In genomic region chr3:88284815-88285564, GRCm38 (mm10) we compare ENCODE assay signal across 26 mouse cellular contexts. TPM values are rescaled to one million over a fixed set of nuclear protein-coding genes. Genes with fewer than 3 reads are reported as not detected.
"Had no signal": no experiment of that assay in that cellular context is flagged by ENCODE, and none has a peak within 500 bp of the region (broad histone marks: within the 10 kb centered on the region; RNA-seq: fewer than 3 reads in every experiment).

No protein-coding gene starts in this region.

RNA-seq across cellular contexts. Expression of gene Gm38392, which starts 2.0 kb away (rescaled TPM):
- total RNA-seq: common myeloid progenitor, adult 5-6 weeks; forebrain, postnatal 0 days; granulocyte monocyte progenitor cell, adult 5-6 weeks had no signal
- polyA plus RNA-seq: cortical plate, adult 2 months; embryonic facial prominence, embryonic 10.5 days; embryonic facial prominence, embryonic 11.5 days; embryonic facial prominence, embryonic 12.5 days; embryonic facial prominence, embryonic 14.5 days; erythroblast, embryonic 14.5 days; forebrain, embryonic 10.5 days; forebrain, embryonic 12.5 days; forebrain, embryonic 13.5 days; forebrain, embryonic 15.5 days; frontal cortex, adult 2 months; heart, adult 2 months; heart, embryonic 12.5 days had no signal

RNA-seq across cellular contexts. Expression of gene Rhbg, which starts 30.5 kb away (rescaled TPM):
- total RNA-seq: common myeloid progenitor, adult 5-6 weeks; gastrocnemius, adult 18-20 months; gastrocnemius, adult 2 months; gastrocnemius, adult 8-10 months; gastrocnemius, postnatal 10 days; gastrocnemius, postnatal 14 days; gastrocnemius, postnatal 25 days; gastrocnemius, postnatal 36 days; granulocyte monocyte progenitor cell, adult 5-6 weeks; heart, adult 2 months; heart, adult 8-10 months had no signal
- polyA plus RNA-seq: cortical plate, adult 2 months; erythroblast, embryonic 14.5 days; forebrain, embryonic 11.5 days; forebrain, embryonic 16.5 days; frontal cortex, adult 2 months had no signal
